Mouse (Mus musculus): ENCODE results near the gene Emilin2.
"Not testable (repeated sequence)": the region's sequence is repeated elsewhere in the genome, so short reads cannot be mapped to it uniquely, and the experiment has no call there.

Gene Emilin2

DNA sequence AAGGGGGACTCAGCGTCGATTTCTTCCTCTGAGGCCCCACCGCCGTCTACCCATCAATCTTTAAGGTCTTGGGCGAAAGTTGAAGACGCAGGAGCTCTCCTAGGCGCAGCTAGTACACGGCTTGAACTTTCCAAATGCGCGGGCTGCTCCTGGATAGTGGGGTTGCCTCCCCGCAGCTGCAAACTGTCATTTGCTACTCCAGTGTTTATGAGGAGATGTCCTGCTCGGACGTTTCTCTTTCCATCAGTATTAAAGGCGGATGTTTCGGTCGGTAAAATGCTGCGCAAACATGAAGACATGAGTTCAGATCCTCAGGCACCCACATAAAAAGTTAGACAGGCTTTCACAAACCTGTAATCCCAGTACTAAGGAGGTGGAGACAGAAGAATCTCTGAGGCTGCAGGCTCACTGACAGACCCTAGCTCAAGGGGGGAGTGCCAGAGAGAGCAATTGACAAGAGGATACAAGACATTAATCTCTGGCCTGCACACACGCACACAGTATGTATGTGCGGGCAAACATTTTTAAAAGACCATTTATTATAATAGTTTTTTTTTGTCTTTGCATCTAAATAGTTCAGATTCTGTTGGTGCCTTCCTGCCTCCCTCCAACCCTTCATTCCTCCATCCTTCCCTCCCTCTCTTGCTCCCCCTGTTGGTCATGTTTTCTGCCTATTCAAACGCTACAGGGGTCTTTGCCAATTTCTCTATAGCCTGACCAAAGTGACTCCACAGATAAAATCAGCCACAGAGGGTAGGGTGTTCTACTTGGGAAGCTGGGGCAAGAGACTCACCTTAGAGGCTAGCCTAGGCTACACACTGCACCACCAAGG, at the start of gene Emilin2:
Gene Emilin2, minus strand, starts transcription at position 639 of the 832 bp plus-strand sequence.
- peak in 1 of 2 experiments; percentile 53 for DNase-seq

GRCm38 (mm10) chr17:71355526-71355925, 43.7 kb upstream of the Emilin2 start:
- no peak for DNase-seq

DNA sequence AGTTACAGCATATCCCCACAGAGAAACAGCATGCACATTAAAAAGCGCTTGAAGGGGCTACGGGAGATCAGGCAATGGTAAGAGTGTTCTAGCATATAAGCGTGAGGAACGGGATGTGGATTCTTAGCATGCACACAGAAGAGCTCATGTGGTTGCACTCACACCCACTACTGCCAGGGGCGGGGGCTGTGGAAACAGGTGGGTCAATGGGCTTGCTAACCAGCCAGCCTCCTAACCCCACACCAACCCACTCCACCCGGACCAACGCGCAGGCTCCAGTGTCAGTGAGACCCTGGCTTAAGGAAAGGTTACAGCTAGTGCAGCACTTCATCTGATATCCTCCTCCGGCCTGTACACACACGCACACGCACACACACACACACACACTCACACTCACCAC, 42.4 kb upstream of the Emilin2 start:
- DNase-seq = no peak

DNA sequence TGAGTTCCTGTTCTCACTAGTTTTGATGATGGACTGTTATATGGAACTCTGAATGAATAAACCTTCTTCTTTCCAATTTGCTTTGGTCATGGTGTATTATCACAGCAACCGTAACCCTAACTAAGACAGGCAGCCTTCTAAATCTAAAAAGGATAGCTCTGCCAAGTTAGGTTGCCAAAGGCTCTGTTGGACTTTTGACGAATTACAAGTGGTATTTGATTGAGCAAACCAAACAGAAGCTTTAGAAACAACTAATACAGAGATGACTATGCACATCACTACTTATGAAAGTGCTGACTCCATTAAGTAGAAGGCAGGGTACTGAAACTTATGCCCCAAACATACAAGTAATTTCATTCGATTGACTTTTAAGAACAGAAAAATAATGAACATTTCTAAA, 36.4 kb upstream of the Emilin2 start:
- no peak for DNase-seq

DNA sequence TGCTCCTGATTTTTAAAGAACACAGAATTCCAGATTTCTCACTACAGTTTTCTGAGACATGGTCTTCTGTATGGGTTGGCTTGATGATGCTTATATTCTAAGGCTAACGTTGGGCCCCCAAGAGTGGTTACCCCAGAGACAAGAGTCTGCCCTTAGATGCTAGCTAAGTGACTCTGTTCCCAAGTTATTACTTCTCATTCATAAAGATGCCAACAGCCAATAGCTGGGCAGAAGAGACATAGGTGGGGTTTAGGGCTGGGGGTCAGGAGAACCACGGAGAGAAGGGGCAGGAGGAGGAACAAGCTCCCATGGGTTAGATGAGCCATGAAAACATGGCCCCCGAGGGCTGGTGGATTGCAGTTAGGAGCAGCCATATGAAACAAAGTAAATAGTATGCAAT, 30.2 kb upstream of the Emilin2 start:
- no peak for DNase-seq

GRCm38 (mm10) chr17:71338627-71339026, 26.8 kb upstream of the Emilin2 start:
- DNase-seq = no peak

GRCm38 (mm10) chr17:71337546-71337945, 25.8 kb upstream of the Emilin2 start:
- DNase-seq = no peak

DNA sequence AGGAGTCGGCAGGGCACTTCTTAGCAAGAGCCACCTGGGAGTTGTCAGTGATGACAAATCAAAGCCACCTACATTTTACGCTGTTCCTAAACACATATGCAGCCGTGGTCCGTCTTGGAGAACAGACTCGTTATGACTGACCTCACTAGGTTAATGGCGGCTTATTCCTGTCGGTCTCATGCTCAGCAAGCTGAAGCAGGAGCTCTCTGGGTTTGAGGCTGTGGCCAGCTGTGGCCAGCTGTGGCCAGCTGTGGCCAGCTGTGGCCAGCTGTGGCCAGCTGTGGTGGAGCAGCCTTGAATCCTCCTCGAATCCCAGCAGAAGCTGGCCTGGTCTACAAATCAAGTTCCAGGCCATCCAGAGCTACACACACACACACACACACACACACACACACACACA, 24.6 kb upstream of the Emilin2 start:
- no peak for DNase-seq

DNA sequence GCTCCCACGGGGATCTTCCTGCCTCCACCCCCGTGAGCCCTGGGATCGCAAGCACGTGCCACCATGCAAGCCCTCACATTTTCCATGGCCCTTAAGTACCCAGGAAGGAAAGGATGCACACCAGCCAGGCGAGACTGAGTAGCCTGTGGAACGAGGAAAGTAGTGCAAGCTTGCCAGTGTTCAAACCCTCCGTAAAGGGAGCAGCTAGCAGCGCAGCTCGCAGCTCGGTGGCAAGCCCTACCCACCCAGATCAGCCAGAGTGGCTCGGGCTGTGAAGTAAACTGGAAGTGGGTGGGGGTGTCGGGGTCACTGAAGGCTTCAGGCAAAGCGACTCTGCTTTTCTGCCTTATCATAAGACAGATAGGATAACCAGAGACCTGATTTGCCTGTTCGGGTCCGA, 20.5 kb upstream of the Emilin2 start:
- no peak for DNase-seq

GRCm38 (mm10) chr17:71320731-71321130, 9.0 kb upstream of the Emilin2 start:
- DNase-seq = not testable (repeated sequence)

DNA sequence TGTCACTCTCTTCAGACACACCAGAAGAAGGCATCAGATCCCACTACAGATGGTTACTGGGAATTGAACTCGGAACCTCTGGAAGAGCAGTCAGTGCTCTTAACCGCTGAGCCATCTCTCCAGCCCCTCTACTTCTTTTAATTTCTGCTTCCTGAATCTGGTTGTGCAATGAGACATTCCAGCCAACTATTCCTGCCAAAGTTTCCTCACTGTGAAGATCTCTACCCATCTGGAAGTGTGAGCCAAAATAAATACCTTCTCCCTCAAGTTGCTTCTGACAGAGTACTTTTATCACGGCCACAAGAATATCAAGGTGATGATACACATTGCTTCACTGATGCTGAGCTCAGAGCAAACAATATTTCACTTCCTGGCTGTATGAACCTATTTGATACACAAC, 7.6 kb upstream of the Emilin2 start:
- no peak for DNase-seq

DNA sequence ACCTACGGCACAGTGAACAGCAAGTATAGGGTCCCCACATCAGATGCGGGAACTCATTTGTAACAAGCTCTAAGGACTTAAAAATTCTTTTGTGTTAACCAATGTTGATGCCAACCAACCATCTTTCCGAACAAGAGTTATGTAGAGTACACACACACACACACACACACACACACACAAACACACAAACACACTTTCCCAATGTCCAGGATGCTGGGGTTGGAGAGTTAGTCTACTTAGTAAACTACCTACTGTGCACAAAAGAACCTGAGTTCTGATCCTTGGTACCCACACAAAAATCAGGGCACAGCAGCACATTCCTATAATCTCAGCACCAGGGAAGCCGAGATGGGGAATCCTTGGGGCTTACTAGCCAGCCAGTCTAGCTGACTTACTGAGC, 5.8 kb upstream of the Emilin2 start:
- DNase-seq = no peak

- DNase-seq = no peak
Measured at GRCm38 (mm10) chr17:71314315-71314714, 2.5 kb upstream of the Emilin2 start.

- peak in 1 of 2 experiments; percentile 27 for DNase-seq
Measured at GRCm38 (mm10) chr17:71310486-71311339, 1.1 kb downstream of the Emilin2 start.

GRCm38 (mm10) chr17:71309711-71310485, 1.9 kb downstream of the Emilin2 start:
- DNase-seq = no peak

- DNase-seq = no peak
Measured at GRCm38 (mm10) chr17:71309141-71309540, 2.6 kb downstream of the Emilin2 start.

DNA sequence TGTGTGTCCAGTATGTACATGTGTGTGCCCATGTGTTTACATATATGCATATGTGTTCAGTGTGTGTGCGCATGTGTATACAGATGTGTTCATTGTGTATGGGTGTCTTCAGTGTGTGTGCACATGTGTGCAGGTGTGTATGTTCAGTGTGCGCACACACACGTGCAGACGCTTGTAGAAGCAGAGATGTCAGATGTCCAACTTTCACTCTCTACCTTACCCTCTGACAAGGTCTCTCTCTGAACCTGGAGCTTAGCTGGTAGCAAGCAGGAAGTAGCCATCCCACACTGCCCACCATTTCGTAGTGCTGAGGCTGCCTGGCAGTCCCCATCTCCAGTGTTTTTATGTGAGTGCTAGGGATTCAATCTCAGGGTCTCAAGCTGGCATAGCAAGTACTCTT, 3.5 kb downstream of the Emilin2 start:
- no peak for DNase-seq

DNA sequence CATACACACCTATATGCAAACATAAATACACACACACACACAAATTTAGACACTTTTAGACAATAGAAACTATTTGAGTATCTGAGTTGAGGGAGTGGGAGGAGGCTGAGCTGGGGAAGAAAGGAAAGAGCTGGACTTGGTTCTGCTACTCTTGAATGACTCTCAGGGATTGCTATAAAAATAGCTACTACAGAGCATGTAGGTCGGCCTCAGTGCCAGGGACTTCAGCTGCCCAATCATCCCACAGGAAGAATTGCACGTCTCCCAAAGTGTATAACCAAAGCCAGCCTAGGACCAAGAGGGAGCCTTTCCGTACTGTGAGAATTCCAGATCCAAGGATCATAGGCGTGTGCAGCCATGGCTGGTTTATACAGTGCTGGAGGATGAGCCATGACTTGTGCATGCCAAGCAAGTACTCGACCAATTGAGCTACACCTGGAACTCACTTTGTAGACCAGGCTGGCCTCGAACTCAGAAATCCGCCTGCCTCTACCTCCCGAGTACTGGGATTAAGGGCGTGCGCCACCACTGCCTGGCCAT, 4.5 kb downstream of the Emilin2 start:
- no peak for DNase-seq

DNA sequence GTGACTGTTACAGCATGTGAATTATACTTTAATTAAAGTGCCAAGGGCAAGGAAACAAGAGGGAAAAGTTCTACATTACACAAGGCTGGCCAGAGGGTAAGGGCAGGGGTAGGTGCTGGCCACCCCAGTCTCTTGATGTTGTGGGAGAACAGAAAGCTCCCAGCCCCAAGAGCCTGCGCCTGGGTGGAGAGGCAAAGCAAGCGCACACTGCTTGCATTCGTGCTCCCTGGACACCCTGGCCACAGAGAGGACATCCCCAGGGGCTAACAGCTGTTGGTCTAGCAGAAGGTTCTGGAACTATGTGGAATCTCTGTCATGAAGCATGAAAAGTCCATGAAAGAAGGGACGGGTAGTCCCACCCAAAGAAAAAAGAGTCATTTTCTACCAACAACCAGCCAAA, 5.1 kb downstream of the Emilin2 start:
- no peak for DNase-seq

- no peak for DNase-seq
Measured at GRCm38 (mm10) chr17:71306091-71306490, 5.7 kb downstream of the Emilin2 start.

DNA sequence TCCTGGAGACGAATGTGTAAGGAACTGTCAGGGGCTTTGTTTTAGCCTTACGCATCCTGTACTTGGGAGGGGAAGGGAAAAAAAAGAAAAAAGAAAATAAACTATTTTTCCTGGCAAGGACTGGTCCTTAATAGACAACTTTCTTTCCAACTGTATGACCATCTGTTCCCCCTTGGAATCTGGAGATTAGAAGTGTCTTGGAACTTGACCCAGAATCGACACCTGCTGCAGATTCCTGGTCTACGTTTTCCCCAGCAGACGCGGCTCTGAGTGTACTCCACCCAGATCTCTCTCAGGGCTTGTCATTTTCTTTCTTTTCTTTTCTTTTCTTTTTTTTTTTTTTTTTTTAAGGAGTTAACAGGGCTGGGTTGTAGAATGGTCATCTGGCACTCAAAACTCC, 8.3 kb downstream of the Emilin2 start:
- DNase-seq = no peak

- no peak for DNase-seq
Measured at GRCm38 (mm10) chr17:71301413-71301812, 10.4 kb downstream of the Emilin2 start.

- DNase-seq = peak in 1 of 2 experiments; percentile 22
Measured at GRCm38 (mm10) chr17:71300338-71300737, 11.4 kb downstream of the Emilin2 start.
